Mouse (Mus musculus): ENCODE data around the gene Lrrc45.

DNA sequence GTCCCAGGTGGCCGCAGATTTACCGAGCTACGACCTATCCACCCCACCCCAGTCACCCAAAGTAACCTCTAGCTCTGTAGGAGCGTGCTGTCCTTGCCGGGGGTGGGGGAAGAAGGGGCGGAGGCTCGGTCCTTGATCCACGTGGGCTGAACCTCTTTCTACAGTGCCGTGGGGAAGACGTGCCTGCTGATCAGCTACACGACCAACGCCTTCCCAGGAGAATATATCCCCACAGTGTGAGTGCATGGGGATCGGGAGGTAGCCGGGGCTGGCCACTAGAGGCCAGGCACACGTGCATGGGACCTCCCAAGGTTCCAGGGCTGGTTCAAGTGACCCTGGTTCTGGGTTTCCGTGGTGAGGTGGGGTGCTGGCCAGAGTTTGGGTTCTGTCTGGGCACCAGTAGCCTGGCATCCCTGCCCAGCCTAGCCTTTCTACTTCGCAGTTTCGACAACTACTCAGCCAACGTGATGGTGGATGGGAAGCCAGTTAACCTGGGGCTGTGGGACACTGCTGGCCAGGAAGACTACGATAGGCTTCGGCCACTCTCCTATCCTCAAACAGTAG is 8.4 kb downstream of the Lrrc45 start:
- TF ChIP-seq GATA1 (IDR thresholded peaks at IDR 0.05; ENCODE audit: low read length) (no peak), TAL1 (IDR thresholded peaks at IDR 0.05; ENCODE audit: low read length) (no peak)

Measured in erythroblast, embryonic 14.5 days (primary cell).